Mouse (Mus musculus) left cerebral cortex, postnatal 14 days (tissue): ENCODE data around the gene Insyn1. TPM values are rescaled to one million over a fixed set of nuclear protein-coding genes. Genes with fewer than 3 reads are reported as not detected.

Source experiments
- total RNA-seq, 2 experiments: library from RNA; stranded (reverse); gene quantifications; 2 replicates each; pipeline ENCODE4 v1.2.3; 2021

Gene Insyn1
- total RNA-seq, 2 experiments from 2014 or later: 155 to 173 TPM

Other genes with a start within 250 kb of the Insyn1 start
- gene Pml, start 238.8 kb upstream of the Insyn1 start, total RNA-seq: 10 to 100 TPM; 12.2 to 13.6 TPM
- 10 to 100 TPM; 71.8 to 76.7 TPM for gene Stoml1, start 235.4 kb upstream of the Insyn1 start, total RNA-seq
- gene Loxl1, start 175.4 kb upstream of the Insyn1 start, total RNA-seq: 1 to 10 TPM; 3.4 to 3.8 TPM
- gene Tbc1d21, start 118.1 kb upstream of the Insyn1 start, total RNA-seq: not detected
- gene Cd276, start 66.8 kb downstream of the Insyn1 start, total RNA-seq: 10 to 100 TPM; 13.2 to 14.6 TPM
- 1,000 to 10,000 TPM in 1 of 2 experiments, 100 to 1,000 TPM in 1; 987 to 1,013 TPM for gene Nptn, start 93.6 kb downstream of the Insyn1 start, total RNA-seq